Mouse (Mus musculus) forebrain, embryonic 15.5 days (tissue): ENCODE measurements at regions not wholly inside any gene's neighbourhood (a gene's known extent, or its start where the extent isn't known, plus 50 kb on each side); places are given as distances from the start of the nearest gene placed in this dataset.

Experiments used
- ATAC-seq: fragments of 200-750 bp; cut with Nextera tagmentation; replicated peaks from 2 replicates; pipeline ENCODE4 v1.8.0; 2017; ENCODE audit warnings: mild to moderate bottlenecking, moderate TSS enrichment, moderate library complexity
- H3K27ac ChIP-seq: fragments of 300-500 bp; sonication (generic); replicated peaks from 2 replicates; pipeline ENCODE4 v1.5.1; 2015; ENCODE audit warnings: mild to moderate bottlenecking, inconsistent platforms
- H3K27me3 ChIP-seq: fragments of 300-500 bp; sonication (generic); 2 replicates; pipeline ENCODE4 v1.6.1; 2015; ENCODE audit warnings: inconsistent platforms
- H3K36me3 ChIP-seq: fragments of 300-500 bp; sonication (generic); 2 replicates; pipeline ENCODE4 v1.6.1; 2015; ENCODE audit warnings: mild to moderate bottlenecking, inconsistent platforms
- H3K4me1 ChIP-seq: fragments of 300-500 bp; sonication (generic); 2 replicates; pipeline ENCODE4 v1.6.1; 2015; ENCODE audit warnings: inconsistent platforms
- H3K4me2 ChIP-seq: fragments of 300-500 bp; sonication (generic); replicated peaks from 2 replicates; pipeline ENCODE4 v1.6.1; 2015; ENCODE audit warnings: mild to moderate bottlenecking, inconsistent platforms
- H3K4me3 ChIP-seq: fragments of 300-500 bp; sonication (generic); 2 replicates; pipeline ENCODE4 v1.5.1; 2015; ENCODE audit warnings: mild to moderate bottlenecking, inconsistent platforms
- H3K9ac ChIP-seq: fragments of 300-500 bp; sonication (generic); replicated peaks from 2 replicates; pipeline ENCODE4 v1.6.1; 2015; ENCODE audit warnings: mild to moderate bottlenecking, inconsistent platforms
- H3K9me3 ChIP-seq: fragments of 300-500 bp; sonication (generic); 2 replicates; pipeline ENCODE4 v1.6.1; 2016; ENCODE audit warnings: inconsistent platforms
- WGBS: fragments of 180-500 bp; shearing (Covaris S2); methylation state at CpG from one replicate; pipeline ENCODE4 v1.1.7; 2015; ENCODE audit warnings: mixed read lengths; 5-methylcytosine and 5-hydroxymethylcytosine counted together

GRCm38 (mm10) chr2:101080231-101080630 lies 544.3 kb upstream of the Rag2 start:
- no peaks in the 10 kb centered on the region for H3K9me3 ChIP-seq
- no peak for ATAC-seq
- WGBS = 62% methylated on average over 1 of the region's 1 CpGs
- H3K9ac ChIP-seq = no peak overlapping the region
- no peaks in the 10 kb centered on the region for H3K27me3 ChIP-seq
- no peak overlapping the region for H3K27ac ChIP-seq
- H3K36me3 ChIP-seq = no peaks in the 10 kb centered on the region
- H3K4me2 ChIP-seq = no peak overlapping the region
- H3K4me3 ChIP-seq = no peak overlapping the region
- no peaks in the 10 kb centered on the region for H3K4me1 ChIP-seq

DNA sequence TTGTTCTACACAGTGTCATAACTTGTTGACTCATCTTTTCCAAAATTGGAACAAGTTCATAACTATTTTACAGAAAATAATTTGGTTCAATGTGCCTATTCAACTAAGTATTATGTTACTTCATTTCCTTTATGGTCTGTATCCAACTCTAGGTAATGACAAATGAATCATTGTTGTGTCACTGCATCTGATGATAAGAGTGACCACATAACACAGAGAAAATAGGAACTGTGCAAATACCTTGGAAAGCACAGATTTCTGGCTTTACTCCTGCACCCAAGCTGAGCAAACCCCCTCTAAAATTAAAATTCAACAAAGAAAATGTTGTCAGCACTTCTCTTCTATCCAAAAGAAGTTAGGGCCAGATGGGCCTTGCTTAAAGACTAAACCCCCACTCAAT lies 540.7 kb upstream of the Rag2 start:
- Histone ChIP-seq H3K36me3 (no peaks in the 10 kb centered on the region), H3K27ac (no peak overlapping the region), H3K4me3 (no peak overlapping the region), H3K27me3 (no peaks in the 10 kb centered on the region), H3K4me1 (no peaks in the 10 kb centered on the region), H3K9me3 (no peaks in the 10 kb centered on the region), H3K4me2 (no peak overlapping the region), H3K9ac (no peak overlapping the region)
- ATAC-seq = no peak

DNA sequence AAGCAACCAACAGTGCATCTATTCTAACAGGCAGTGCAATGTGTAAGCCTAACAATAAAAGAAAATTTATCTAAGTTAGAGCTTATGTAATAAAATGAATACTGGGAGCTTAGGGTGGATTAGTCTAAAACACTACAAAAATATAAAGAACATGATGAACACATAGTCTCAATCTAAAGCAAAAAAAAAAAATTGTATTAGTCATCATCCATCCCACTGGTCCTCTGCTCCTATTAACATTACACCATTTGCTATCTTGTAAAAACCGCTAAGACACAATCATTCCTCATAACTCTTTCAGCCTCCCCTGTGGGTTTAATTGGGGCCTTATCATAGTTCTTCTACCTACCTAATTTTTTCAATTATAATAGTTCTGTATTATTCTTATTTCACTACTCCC lies 539.9 kb upstream of the Rag2 start:
- H3K9me3 ChIP-seq = no peaks in the 10 kb centered on the region
- no peak overlapping the region for H3K4me2 ChIP-seq
- no peak for ATAC-seq
- H3K4me3 ChIP-seq = no peak overlapping the region
- H3K27ac ChIP-seq = no peak overlapping the region
- no peak overlapping the region for H3K9ac ChIP-seq
- no peaks in the 10 kb centered on the region for H3K36me3 ChIP-seq
- H3K4me1 ChIP-seq = no peaks in the 10 kb centered on the region
- WGBS = 94% methylated on average over 1 of the region's 1 CpGs
- H3K27me3 ChIP-seq = no peaks in the 10 kb centered on the region

DNA sequence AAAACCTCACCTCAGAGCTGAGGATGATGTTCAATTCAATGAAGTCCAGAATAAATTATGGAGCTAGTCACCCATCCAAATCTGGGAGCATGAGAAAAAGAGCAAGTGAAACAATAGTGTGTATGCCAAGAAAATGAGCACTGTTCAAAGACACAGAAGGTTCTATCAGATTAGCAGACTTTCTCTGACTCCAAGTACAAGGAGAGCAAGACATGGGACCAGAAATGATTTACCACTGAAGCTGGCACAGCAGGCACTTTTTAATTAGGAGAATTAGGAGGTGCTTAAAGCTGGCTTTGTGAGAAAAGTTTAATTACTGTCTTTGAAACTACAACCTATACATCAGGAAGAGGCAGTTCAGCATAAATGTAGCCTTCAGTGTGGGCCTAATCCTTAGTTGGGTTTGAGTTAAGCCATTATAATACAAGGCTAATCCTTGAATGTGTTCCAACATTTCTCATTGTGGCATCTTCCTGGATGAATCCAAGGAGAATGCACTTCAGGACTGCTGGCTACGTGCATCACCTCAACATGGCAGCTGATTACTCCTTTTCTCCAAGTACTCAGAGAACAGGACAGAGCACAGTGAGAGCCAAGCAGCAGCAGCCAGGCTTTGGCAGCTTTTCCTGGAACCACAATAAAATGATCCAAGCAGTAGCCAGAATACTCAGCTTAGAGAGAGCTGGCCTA lies 517.2 kb upstream of the Rag2 start:
- Histone ChIP-seq H3K4me3 (no peak overlapping the region), H3K9ac (no peak overlapping the region), H3K9me3 (no peaks in the 10 kb centered on the region), H3K4me2 (no peak overlapping the region), H3K27me3 (no peaks in the 10 kb centered on the region), H3K36me3 (no peaks in the 10 kb centered on the region), H3K27ac (peak overlapping the region; percentile 40; the same call in 1 of the 2 replicates), H3K4me1 (peaks cover 5% of the 10 kb centered on the region; the same call in 1 of the 2 replicates)
- ATAC-seq = peak; percentile 88
- 5% methylated on average over 1 of the region's 1 CpGs for WGBS

DNA sequence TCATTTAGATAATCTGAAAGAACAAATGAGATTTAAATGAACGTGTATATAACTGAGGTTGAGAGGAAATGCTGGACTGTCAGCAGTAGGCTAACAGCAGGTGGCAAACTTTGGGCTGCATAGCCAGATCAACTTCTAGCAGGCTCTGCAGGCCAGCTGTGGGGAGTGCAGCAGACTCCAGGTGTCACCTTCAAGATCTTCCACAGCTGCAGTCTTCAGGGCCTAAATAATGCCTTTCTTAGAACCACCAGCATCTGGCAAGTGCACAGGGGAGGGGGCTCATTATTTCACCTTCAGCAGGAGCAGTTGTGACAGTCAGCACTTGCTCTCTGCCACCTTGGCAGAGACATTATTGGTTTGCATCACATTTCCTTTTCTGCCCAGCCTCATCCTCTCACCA lies 487.7 kb upstream of the Rag2 start:
- Histone ChIP-seq H3K27me3 (no peaks in the 10 kb centered on the region), H3K9me3 (no peaks in the 10 kb centered on the region), H3K4me2 (no peak overlapping the region), H3K4me3 (no peak overlapping the region), H3K27ac (no peak overlapping the region), H3K4me1 (no peaks in the 10 kb centered on the region), H3K9ac (no peak overlapping the region), H3K36me3 (no peaks in the 10 kb centered on the region)
- WGBS = 20% methylated on average over 1 of the region's 1 CpGs
- no peak for ATAC-seq

GRCm38 (mm10) chr2:101139931-101140330 lies 484.6 kb upstream of the Rag2 start:
- Histone ChIP-seq H3K36me3 (no peaks in the 10 kb centered on the region), H3K4me1 (no peaks in the 10 kb centered on the region), H3K4me2 (no peak overlapping the region), H3K27ac (no peak overlapping the region), H3K9ac (no peak overlapping the region), H3K9me3 (no peaks in the 10 kb centered on the region), H3K4me3 (no peak overlapping the region), H3K27me3 (no peaks in the 10 kb centered on the region)
- WGBS = 88% methylated on average over 1 of the region's 1 CpGs
- peak; percentile 70; the same call in 1 of the 2 replicates for ATAC-seq

DNA sequence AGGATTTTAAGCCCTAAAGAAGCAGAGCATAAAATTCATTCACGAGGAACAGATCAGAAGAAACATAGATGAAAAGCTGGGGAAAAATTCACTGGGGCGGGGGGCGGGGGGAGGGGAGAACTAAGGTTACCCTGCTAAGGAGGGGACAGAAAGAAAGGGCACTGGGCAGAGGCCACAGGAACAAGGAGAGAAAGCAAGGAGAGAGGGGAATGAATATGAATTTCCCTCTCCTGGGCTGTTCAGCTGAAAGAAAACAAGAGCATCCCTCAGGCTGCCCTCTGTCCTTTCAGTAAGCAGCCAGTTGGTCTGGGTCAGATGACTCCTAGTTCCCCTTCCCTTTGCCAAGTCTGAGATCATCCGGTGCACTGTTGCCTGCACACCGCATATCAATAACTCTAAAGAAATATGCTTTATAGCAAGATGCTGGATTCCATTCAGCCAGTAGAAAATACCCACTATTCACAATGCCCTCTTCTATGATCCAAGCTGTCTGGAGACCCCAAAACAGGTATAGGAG lies 467.7 kb upstream of the Rag2 start:
- Histone ChIP-seq H3K4me1 (peaks cover 12% of the 10 kb centered on the region), H3K36me3 (no peaks in the 10 kb centered on the region), H3K27ac (no peak overlapping the region), H3K9ac (no peak overlapping the region), H3K4me2 (no peak overlapping the region), H3K27me3 (no peaks in the 10 kb centered on the region), H3K4me3 (no peak overlapping the region), H3K9me3 (no peaks in the 10 kb centered on the region)
- whole genome bisulfite sequencing = 50% methylated on average over 5 of the region's 5 CpGs
- no peak for ATAC-seq

GRCm38 (mm10) chr2:101159276-101159675 lies 465.2 kb upstream of the Rag2 start:
- peaks cover 12% of the 10 kb centered on the region for H3K4me1 ChIP-seq
- no peak for ATAC-seq
- 30% methylated on average over 4 of the region's 4 CpGs for WGBS
- H3K4me3 ChIP-seq = no peak overlapping the region
- H3K4me2 ChIP-seq = no peak overlapping the region
- no peaks in the 10 kb centered on the region for H3K9me3 ChIP-seq
- H3K36me3 ChIP-seq = no peaks in the 10 kb centered on the region
- no peak overlapping the region for H3K27ac ChIP-seq
- H3K9ac ChIP-seq = no peak overlapping the region
- no peaks in the 10 kb centered on the region for H3K27me3 ChIP-seq

DNA sequence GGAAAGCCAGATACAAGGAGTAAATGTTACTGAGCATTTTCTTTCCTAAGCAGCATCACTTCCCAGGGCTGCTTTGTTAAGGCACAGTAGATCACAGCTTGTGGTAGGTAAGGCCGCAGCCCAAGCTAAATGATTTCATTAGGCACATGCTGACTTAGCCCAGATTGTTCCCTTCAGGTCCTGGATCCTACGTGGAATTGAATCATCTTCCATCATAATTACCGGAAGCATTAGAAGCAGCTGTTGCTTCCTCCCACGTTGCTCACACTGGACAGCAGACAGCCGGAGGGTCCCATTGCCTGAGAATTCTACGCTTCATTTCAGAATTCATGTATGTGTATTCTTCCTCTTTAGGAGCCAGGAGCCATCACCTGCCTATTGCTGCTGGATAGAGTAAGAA lies 458.6 kb upstream of the Rag2 start:
- H3K36me3 ChIP-seq = no peaks in the 10 kb centered on the region
- H3K27ac ChIP-seq = no peak overlapping the region
- no peaks in the 10 kb centered on the region for H3K9me3 ChIP-seq
- ATAC-seq = no peak
- 61% methylated on average over 6 of the region's 6 CpGs for WGBS
- H3K4me1 ChIP-seq = no peaks in the 10 kb centered on the region
- H3K9ac ChIP-seq = no peak overlapping the region
- H3K4me2 ChIP-seq = no peak overlapping the region
- H3K4me3 ChIP-seq = no peak overlapping the region
- H3K27me3 ChIP-seq = no peaks in the 10 kb centered on the region

GRCm38 (mm10) chr2:101172806-101173205 lies 451.7 kb upstream of the Rag2 start:
- Histone ChIP-seq H3K9me3 (no peaks in the 10 kb centered on the region), H3K4me3 (no peak overlapping the region), H3K9ac (no peak overlapping the region), H3K27me3 (no peaks in the 10 kb centered on the region), H3K4me1 (0 out of 2 replicates have a peak, but pooled peaks cover 12% of the 10 kb centered on the region), H3K4me2 (no peak overlapping the region), H3K27ac (no peak overlapping the region), H3K36me3 (no peaks in the 10 kb centered on the region)
- 5% methylated on average over 6 of the region's 6 CpGs for WGBS
- peak; percentile 93 for ATAC-seq

DNA sequence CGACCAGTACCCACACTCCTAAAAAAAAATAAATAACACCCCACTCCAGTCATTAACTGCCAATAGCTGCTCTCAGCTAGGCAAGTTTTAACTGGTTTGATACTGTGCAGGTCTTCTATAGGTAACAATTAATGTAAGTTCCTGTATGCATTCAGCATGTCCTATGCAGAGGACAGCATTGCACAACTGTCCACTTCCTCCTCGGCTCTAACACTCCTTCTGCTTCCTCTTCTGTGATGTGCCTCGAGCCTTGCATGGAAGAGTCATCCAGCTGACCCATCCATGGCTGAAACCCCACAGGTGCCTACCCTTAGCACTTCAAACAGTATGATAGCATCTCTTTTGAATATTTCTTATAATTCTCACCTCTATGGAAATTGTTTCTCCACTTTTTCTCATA lies 449.4 kb upstream of the Rag2 start:
- Histone ChIP-seq H3K9me3 (no peaks in the 10 kb centered on the region), H3K36me3 (no peaks in the 10 kb centered on the region), H3K27me3 (no peaks in the 10 kb centered on the region), H3K4me1 (0 out of 2 replicates have a peak, but pooled peaks cover 12% of the 10 kb centered on the region), H3K27ac (no peak overlapping the region), H3K4me2 (no peak overlapping the region), H3K4me3 (no peak overlapping the region), H3K9ac (no peak overlapping the region)
- WGBS = 91% methylated on average over 3 of the region's 3 CpGs
- ATAC-seq = no peak

GRCm38 (mm10) chr2:101206637-101207036 lies 417.9 kb upstream of the Rag2 start:
- Histone ChIP-seq H3K27me3 (no peaks in the 10 kb centered on the region), H3K4me3 (no peak overlapping the region), H3K4me2 (no peak overlapping the region), H3K9ac (no peak overlapping the region), H3K27ac (no peak overlapping the region), H3K9me3 (no peaks in the 10 kb centered on the region), H3K36me3 (no peaks in the 10 kb centered on the region), H3K4me1 (no peaks in the 10 kb centered on the region)
- WGBS = 90% methylated on average over 3 of the region's 3 CpGs
- ATAC-seq = no peak

DNA sequence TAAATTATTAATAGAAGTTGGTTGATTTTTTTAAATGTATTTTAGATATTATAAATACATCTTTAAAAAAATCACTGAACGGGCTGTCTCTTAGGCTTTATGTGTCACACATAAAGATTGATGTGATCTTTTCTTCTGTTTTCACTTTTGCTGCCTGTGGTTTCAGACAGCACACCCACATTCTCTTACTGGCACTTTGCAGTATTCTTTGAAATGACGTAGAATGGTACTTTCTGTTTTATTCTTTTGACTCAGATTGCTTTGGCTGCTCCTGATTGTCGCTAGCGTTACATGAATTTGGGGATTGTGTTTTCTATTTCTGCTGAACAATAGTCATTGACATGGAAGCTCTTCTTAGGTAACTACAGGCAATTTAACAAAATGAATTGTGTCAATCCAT lies 415.4 kb upstream of the Rag2 start:
- Histone ChIP-seq H3K9ac (no peak overlapping the region), H3K27ac (no peak overlapping the region), H3K9me3 (no peaks in the 10 kb centered on the region), H3K4me3 (no peak overlapping the region), H3K27me3 (no peaks in the 10 kb centered on the region), H3K4me2 (no peak overlapping the region), H3K4me1 (no peaks in the 10 kb centered on the region), H3K36me3 (no peaks in the 10 kb centered on the region)
- no peak for ATAC-seq
- 75% methylated on average over 4 of the region's 4 CpGs for WGBS
